Mouse (Mus musculus): ENCODE measurements around the gene Rnf168.
A peak's percentile ranks its signal among the peaks of the same experiment; 100 is the strongest.
"Not testable (repeated sequence)": the region's sequence is repeated elsewhere in the genome, so short reads cannot be mapped to it uniquely, and the experiment has no call there.

The Rnf168 gene

GRCm38 (mm10) chr16:32277308-32278256, at the start of gene Rnf168:
Rnf168 (plus strand) TSS chr16:32277459.
- DNase-seq (ENCODE audit: low spot score in 2 of 2), result peak; percentile 93

- DNase-seq (ENCODE audit: low spot score in 2 of 2), result not testable (repeated sequence)
Measured at GRCm38 (mm10) chr16:32232050-32232449, 45.2 kb upstream of the Rnf168 start.

- no peak for DNase-seq (ENCODE audit: low spot score in 2 of 2)
Measured at GRCm38 (mm10) chr16:32237930-32238680, 39.2 kb upstream of the Rnf168 start.

- no peak for DNase-seq (ENCODE audit: low spot score in 2 of 2)
Measured at GRCm38 (mm10) chr16:32239428-32240312, 37.6 kb upstream of the Rnf168 start.

- DNase-seq (ENCODE audit: low spot score in 2 of 2), result no peak
Measured at GRCm38 (mm10) chr16:32243901-32244300, 33.4 kb upstream of the Rnf168 start.

GRCm38 (mm10) chr16:32246351-32246791, 30.9 kb upstream of the Rnf168 start:
- peak; percentile 43 to 60 for DNase-seq (ENCODE audit: low spot score in 2 of 2)

GRCm38 (mm10) chr16:32246952-32247370, 30.3 kb upstream of the Rnf168 start, which contains the start of the genes Fbxo45 and Wdr53:
Fbxo45 (minus strand) TSS chr16:32247158.
Wdr53 (plus strand) TSS chr16:32247227.
- DNase-seq (ENCODE audit: low spot score in 2 of 2), result peak; percentile 98 to 99

GRCm38 (mm10) chr16:32264225-32264624, 13.0 kb upstream of the Rnf168 start:
- not testable (repeated sequence) for DNase-seq (ENCODE audit: low spot score in 2 of 2)

GRCm38 (mm10) chr16:32271291-32271690, 6.0 kb upstream of the Rnf168 start, which contains the start of gene Smco1:
Smco1 (plus strand) TSS chr16:32271468.
- DNase-seq (ENCODE audit: low spot score in 2 of 2), result no peak

GRCm38 (mm10) chr16:32273338-32273737, 3.9 kb upstream of the Rnf168 start:
- no peak for DNase-seq (ENCODE audit: low spot score in 2 of 2)

GRCm38 (mm10) chr16:32275041-32275440, 2.2 kb upstream of the Rnf168 start:
- no peak for DNase-seq (ENCODE audit: low spot score in 2 of 2)

- DNase-seq (ENCODE audit: low spot score in 2 of 2), result no peak
Measured at GRCm38 (mm10) chr16:32275830-32276229, 1.4 kb upstream of the Rnf168 start.

- DNase-seq (ENCODE audit: low spot score in 2 of 2), result no peak
Measured at GRCm38 (mm10) chr16:32278396-32278795, 1.1 kb downstream of the Rnf168 start.

- no peak for DNase-seq (ENCODE audit: low spot score in 2 of 2)
Measured at GRCm38 (mm10) chr16:32280211-32280610, 3.0 kb downstream of the Rnf168 start.

GRCm38 (mm10) chr16:32282608-32283007, 5.3 kb downstream of the Rnf168 start:
- DNase-seq (ENCODE audit: low spot score in 2 of 2), result no peak

GRCm38 (mm10) chr16:32291821-32292220, 14.6 kb downstream of the Rnf168 start:
- no peak for DNase-seq (ENCODE audit: low spot score in 2 of 2)

GRCm38 (mm10) chr16:32299617-32300016, 22.4 kb downstream of the Rnf168 start:
- DNase-seq (ENCODE audit: low spot score in 2 of 2), result not testable (repeated sequence)

- DNase-seq (ENCODE audit: low spot score in 2 of 2), result no peak
Measured at GRCm38 (mm10) chr16:32303046-32303445, 25.8 kb downstream of the Rnf168 start.

- DNase-seq (ENCODE audit: low spot score in 2 of 2), result no peak
Measured at GRCm38 (mm10) chr16:32303886-32304285, 26.6 kb downstream of the Rnf168 start.

GRCm38 (mm10) chr16:32311970-32312369, 34.7 kb downstream of the Rnf168 start:
- no peak for DNase-seq (ENCODE audit: low spot score in 2 of 2)

GRCm38 (mm10) chr16:32312386-32312785, 35.1 kb downstream of the Rnf168 start:
- no peak for DNase-seq (ENCODE audit: low spot score in 2 of 2)

Measured in right cerebral cortex, adult 2 months (tissue).